Mouse (Mus musculus) right cerebral cortex, postnatal 25 days (tissue): ENCODE results near the gene Gm28374.
"Not testable (repeated sequence)": the region's sequence is repeated elsewhere in the genome, so short reads cannot be mapped to it uniquely, and the experiment has no call there.

Experiments
- DNase-seq: peaks from one replicate; pipeline ENCODE4 v3.0.0; 2022

Gene Gm28374

DNA sequence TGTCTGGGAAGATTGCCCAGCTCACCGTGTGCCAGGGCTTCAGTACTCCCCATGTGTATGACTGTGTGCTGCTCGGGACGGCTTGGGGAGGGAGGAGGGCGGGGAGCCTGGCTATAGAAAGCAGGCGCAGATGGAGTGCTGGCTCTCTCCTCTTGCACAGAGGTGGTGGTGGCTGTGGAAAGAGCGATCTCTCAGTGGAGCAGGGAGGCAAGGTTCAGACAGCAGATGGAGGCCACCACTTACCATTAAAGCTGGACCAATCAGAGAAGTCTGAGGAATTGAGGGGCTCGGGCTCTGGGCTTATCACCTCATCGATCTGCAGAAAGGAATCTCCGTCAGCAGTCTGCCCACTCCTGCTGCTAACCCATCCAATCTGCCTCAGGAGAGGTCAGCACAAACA, at the start of gene Gm28374:
TSS of gene Gm28374 (minus strand) at position 101 of the 400 bp plus-strand sequence.
- no peak for DNase-seq

DNA sequence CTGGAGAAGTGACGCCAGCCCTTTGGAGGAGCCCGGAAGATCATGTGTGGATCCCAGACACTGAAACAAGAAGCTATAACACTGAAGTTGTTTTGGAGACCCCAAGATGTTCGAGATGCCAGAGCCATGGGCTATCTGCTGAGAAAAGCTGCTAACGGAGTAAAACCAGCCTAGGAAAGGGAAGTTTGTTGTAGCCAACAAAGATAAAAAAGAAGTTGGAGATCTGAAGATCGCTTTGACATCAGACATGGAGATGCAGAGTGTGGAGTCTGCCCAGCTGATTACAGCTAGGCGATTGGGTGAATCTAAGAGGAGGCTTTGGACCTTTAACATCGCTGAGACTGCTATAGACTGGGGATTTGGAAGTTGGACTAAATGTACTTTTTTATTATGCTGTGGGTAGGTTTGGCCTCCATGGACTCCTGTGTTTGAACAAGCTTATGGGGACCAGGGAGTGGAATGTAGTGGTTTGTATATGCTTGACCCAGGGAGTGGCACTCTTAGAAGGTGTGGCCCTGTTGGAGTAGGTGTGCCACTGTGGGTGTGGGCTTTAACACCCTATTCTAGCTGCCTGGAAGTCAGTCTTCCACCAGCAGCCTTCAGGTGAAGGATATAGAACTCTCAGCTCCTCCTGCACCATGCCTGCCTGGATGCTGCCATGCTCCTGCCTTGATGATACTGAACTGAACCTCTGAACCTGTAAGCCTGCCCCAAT, 48.5 kb upstream of the Gm28374 start:
- not testable (repeated sequence) for DNase-seq

DNA sequence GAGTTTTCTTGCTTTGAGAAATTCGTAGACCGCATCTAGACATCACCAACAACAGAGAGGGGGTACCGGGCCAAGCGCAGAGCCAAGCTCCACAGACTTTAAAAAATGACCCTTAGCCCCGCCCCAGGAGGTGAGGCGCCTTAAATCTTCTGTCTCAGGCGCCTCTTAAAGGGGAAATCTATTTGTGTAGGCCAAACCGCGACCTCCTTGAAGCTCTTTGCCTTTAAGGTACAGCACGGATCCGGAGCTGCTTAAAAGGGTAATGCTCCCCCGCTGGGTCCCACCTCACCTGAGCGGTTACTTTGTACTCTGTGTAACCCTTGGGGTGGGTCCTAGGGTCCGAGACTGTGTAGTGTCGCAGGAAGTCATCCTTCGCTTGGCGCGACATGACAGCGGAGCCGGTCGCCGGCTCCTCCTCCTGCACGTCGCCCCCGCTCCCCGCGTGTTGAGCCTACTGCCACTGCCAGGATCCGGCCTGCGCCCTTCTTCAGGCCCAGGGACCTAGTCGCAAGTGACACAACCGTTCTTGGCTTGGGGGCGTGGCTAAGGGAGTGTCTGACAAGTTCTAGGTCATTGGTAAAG, 45.8 kb upstream of the Gm28374 start, which contains the start of gene Snx15:
TSS of gene Snx15 (minus strand) at position 545 of the 582 bp plus-strand sequence.
- peak; percentile 93 for DNase-seq

DNA sequence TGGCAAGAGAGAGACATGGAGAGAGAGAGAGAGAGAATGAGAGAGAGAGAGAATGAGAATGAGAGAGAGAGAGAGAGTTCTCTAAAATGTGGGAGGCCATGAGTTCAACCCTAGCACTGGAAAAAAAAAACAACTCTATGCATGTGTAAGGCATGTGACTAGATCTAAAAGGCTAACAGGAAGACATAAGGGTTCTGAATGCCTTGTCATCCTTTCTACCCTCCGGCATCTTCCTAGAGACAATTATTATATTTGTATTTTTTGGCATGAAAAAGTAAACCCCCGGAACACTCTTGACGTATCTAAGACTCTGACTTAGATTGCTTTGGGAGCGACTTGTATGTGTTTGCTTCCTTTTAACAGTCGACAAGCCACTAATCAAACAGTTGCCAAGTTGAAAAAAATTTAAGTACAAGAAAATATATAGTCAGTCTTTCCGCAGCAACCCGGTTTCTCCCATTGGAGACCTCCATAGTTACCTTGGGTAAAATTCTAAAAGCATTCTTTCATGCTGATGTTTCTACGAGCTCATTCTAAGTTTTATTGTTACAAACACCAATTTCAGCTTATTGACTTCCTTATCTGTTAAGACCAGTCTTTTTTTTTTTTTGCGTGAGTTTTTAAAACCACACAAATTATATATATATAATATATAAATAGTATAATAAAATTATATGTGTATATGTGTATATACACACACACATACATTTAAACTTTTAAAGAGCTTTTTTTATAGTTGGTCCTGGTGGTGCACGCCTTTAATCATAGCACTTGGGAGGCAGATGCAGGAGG, 44.9 kb upstream of the Gm28374 start:
- DNase-seq: no peak

DNA sequence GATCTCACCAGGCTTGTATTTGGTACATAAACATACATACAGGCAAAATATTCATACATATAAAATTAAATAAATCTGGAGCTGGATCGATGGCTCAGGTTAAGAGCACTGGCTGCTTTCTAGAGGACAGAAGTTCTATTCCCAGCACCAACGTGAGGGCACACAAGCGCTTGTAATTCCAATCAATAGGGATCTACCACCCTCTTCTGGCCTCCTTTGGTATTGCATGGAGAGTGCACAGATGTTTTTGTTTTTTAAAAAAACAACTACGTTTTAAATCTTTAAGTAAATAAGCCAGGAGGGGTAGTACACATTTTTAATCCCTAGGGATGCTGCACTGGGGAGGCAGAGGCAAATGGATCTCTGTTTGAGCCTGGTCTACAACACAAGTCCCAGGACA, 44.2 kb upstream of the Gm28374 start:
- DNase-seq: no peak

DNA sequence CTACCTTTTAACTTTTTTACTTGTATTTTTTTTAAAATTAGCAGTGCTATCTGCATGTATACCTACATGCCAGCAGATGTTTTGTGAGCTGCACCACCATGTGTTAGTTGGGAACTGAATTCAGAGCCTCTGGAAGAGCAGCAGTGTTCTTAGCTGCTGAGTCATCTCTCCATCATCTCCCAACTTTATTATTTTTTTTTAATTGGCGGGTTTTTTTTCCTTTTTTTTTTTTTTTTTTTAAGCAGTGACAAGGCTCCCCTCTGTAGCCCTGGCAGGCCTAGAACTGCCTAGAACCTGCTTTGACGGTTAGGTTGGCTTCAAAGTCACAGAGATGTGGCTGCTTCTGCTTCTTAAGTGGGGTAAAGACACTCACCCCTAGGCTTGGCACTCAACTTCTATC, 42.8 kb upstream of the Gm28374 start:
- DNase-seq: no peak

DNA sequence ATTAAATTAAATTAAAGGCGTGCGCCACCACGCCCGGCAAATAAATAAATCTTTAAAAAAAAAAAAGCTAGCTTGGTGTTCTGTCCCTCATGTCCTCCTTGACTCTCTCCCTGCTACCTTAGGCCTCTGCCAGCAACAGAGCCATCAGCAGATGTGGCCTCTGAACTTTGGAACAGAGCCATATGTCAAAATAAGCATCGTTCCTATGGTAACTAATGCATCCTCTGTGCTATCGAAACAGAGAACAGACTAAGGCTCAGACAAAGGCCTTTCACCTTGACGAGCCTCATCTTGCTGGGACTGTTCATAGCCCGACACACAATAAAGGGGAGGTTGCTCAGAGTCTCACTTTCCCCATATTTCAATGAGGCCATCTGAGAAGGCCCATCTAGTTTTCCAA, 41.3 kb upstream of the Gm28374 start:
- DNase-seq: no peak

DNA sequence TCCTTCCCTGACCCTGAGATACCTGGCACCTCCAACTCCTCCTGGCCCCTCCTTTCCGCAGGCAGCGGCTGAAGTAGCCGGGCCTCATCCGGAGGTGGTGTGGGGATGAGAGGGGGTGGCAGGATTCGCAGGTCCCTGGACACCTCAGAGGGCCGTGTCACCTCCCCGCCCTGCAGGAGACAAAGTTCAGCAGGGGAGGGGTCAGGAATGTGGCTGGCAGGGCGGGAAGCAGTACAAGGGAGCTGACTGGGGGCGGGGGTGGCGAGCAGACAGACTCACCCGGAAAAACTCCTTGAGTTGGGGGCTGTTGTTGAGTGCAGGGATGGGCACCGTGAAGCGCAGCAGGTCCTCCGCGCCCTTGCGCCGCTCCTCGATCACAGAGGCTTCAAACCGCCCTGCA, 39.7 kb upstream of the Gm28374 start:
- no peak for DNase-seq

DNA sequence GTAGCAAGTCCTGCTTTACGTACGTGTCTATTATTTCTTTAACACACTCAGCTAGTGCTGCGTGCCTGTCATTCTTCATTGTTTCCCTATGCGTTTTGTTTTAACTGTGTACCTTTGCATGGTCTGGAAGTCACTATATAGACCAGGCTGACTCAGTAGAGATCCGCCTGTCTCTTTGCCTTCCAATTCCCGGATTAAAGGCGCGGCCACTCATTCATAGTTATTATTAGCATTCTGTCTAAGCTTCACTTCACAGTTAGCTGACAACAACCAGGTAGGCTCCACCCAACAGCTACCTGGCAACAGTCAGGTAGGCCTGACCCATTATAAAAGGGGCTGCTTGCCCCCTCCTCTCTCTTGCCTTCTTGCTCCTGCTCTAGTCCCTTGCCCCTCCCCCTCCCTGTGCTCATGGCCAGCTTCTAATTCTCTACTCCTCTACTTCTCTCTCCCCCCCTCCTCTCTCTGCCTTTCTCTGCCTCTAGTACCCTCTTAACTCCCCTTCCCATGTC, 36.7 kb upstream of the Gm28374 start:
- DNase-seq: no peak

DNA sequence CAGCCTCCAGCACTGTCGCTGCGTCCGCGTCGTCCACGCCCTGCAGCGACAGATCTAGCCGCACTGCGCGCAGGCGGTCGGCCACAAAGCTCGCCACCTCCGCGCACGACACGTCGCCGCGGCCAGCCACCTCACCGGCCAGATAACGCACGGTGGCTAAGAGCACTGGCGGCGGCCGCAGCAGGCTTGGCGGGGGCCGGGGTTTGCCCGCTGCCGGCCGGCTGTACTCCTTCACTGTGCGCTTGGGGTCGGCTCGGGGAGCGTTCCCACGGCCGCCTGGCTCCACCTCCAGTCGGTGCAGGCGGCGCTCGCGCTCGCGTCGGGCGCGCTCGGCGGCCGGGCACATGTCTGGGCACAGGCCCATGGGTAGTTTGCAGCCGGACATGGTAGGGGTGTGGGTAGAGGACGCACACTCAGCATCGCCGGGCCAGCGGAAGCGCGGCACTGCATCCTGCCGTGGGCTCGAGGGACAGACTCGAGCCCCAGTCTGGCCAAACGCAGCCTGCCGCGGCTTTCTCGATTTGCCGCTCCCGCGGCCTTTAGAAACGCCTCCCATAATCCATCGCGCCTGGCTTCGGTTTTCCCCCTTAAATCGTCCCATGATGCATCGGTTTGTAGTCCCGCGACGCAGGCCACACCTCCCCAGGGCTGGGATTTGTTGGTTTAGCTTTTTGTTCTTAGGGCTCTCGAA, 36.1 kb upstream of the Gm28374 start, which contains the start of gene Sac3d1:
TSS of gene Sac3d1 (minus strand) at position 665 of the 691 bp plus-strand sequence.
- DNase-seq: peak; percentile 89

DNA sequence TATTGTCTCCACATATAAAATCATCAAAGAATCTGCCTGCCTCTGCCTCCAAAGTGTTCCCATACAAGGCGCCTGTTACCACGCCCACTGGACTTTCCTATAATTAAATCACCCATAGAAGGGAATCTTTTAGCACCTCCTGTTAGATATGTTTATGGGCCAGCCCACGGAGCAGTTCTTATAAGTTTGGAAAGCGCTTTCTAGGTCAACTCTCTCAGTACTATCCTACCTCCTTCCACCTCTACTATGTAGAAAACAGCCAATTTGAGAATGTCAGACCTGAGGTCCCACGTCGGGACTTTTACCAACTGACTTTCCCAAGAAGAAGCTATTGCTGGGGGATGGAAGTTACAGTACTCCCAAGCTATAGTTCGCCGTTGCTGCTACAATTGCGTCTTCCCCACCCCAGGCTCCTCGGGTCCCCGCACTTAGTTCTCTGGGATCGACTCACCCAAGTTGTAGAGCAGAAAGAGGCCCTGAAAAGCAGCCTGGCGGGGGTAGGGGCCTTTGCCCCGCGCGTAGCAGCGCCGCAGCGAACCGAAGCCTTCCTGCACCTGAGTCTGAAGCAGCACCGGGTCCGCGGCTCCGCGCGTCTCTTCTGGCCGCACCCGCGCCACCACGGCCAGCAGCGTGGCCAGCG, 35.4 kb upstream of the Gm28374 start:
- DNase-seq: no peak

DNA sequence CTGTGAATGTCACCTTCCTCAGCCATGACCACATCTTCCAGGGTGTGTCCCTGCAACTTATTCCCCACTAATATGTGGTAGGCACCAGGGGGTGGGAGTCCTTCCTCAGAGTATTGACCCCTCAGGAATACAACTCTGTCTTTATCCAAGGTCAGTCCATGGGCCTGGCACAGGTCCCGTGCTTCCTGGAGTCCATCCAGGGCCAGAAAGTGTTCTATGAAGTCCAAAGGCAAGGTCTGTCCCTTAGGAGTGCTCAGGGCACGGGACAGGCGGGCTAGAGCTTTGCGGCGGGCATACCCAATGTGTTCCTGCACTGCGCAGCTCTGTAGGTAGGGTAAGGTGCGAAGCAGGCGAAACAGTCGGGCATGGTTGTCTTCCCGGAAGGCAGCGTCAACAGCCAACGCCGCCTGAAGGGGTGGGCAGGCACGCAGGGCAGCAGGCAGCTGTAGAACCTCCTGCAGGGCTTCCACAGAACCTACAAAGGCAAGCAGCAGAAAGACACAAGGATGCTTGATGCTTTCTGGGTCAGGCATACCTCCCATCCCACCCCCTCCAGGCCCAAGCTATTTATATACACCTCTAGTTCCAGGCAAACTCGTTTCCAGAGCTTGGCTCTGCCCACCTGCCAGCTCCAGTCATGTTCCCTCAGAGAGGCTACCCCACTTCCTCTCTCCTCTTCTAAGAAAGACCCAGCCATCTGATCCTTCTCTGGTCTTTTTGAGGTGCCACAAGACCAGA, 34.2 kb upstream of the Gm28374 start:
- no peak for DNase-seq

DNA sequence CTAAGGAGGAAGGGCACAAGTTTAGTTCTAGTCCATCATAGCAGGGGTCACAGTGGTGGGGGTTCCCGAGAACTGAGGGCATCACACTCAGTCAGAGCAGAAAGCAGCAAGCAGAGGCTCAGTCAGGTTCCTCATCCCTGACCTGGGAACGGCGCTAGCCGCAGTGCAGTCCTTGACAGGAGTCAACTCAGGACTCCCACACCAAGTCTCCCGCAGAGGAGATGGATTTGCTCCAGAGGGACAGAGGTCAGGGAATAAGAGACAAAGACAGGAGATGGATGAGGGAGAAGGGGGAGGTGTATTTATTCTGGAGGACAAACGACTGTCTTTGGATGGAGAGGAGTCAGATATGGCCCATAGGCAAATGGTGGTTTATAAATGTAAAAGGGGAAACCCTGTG, 31.1 kb upstream of the Gm28374 start:
- DNase-seq: no peak

DNA sequence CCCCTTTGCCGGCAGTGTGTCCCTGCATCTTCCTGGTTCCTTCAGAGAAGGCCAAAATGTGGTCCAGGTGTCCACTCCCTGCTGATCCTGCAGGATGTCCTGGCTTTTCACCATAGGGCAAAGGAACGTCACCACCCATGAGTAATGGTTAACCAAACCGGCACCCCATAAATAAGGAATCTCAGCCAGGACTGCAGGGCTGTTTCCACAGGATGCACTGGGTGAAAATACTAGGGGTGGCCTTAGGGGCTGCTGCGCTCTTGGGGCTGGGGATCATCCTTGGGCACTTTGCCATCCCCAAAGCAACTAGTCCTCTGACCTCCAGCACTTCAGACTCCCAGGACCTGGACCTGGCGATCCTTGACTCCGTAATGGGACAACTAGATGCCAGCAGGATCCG, 23.5 kb upstream of the Gm28374 start, which contains the start of gene Naaladl1:
TSS of gene Naaladl1 (plus strand) at position 197 of the 400 bp plus-strand sequence.
- no peak for DNase-seq

DNA sequence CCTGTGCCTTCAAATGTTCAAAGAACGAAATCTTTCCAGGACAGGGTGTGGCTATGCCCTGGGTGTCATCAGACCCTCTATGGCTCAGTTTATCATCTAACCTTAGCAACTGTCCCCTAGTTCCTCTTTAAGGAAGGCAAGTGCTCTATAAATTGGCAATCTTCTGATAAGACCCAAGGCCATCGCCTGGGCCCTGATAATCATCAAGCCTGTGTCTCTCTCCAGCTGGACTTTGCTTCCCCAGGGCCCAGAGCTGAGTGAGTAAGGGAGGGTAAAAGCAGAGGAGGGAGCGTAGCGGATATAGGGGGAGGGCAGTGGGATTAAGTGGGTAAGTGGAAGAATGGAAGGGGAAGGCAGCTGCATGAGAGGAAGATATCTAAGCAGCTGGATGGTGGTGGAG, 22.4 kb upstream of the Gm28374 start:
- DNase-seq: no peak

DNA sequence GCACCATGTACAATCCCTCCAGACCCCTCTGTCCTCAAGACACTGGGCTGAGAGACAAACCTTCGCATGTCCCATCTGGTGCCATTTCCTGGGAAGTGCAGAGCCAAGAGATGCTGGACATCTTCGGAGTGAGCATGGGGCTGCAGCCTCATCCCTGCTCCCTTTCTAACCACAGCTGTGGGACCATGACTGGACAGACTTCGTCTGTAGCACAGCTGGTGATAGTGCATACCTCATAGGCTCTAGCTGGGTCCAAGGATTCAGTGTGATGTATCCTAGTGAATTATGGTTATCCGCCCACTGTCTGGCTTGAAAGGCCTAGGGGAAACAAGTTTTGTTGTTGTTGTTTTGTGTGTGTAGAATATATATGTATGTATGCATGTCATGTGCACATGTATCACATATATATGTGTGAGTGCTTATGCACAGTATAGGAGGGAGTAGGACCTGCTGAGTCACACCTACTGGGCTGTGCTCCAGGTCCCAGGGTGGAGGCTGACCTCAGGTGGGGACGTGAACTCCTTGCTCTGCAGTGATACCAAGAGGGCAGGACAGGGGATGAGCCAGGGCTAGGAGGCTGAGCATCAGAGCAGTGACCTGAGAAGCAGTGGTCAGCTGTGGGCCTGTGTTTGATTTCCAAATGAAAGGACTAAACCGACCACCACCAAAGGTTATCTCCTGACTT, 20.3 kb upstream of the Gm28374 start:
- no peak for DNase-seq

DNA sequence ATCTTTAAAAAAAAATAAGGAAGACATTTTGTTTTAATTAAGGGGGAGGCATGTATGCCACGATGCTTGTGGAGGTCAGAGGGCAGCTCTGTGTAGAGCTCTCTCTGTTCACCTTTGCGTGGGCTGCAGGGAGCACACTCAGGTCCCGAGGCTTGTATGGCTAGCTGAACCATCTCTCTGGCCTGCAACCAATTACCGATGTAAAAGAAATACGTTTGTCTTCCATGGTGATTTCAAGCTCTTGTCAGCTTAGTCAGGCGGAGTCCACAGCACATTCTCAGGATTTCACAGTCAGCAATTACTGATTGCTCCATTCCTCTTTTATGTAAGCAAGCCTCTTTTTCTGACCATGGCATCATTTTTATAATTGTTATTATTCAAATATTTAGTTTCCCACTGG, 19.1 kb upstream of the Gm28374 start:
- no peak for DNase-seq

DNA sequence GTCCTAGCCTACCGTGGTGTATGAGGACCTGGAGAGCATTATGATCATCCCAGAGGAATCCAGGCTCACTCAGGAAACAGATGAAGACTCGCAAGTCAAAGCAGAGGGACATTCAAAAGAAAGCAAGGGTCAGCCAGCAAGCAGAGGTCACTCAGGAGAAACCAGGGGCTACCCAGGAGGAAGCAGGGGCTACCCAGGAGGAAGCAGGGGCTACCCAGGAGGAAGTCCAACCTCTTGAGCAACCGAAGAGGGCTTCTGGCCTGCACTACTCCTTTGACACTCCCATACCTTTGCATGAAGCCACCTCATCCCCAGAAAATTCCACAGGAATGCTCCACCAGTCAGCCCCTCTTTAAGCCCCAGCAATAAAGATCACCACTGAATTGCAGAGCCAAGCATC, 15.8 kb upstream of the Gm28374 start:
- no peak for DNase-seq

DNA sequence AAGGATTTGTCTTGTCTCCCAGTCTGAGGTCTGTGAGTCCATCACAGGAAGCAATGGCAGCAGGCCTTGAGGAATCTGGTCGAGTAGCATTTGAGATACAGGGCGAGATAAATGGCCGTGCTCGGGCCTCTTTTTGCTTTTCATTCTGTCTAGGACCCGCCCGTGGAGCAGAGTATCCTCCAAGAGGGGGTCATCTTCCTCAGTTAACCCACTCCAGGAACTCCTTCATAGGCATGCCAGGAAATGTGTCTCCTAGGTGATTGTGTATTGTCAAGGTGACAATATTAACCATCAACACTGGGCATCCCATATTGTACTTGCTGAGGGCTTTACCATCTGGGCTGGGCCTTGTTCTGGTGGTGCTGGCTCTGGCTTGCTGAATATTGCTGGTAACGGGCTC, 12.1 kb upstream of the Gm28374 start, which contains the start of gene AC131692.1:
TSS of gene AC131692.1 (plus strand) at position 301 of the 400 bp plus-strand sequence.
- no peak for DNase-seq

DNA sequence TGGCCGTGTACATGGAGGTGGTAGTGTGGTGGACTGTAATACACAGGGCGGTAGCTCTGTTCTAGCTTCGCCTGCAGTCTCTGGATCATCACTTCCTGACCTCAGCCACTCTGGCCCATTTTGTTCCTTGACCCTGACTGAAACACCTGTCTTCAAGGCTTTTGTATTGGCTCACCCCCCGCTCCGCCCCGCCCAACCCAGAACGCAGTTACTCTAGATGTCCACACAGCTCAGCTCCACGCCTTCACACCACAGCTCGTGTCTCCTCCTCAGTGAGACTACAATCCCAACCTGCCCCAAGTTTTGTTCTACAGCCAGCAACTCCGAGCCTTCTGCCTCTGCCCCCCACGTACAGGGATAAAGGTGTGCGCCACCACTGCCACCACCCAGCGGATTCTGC, 6.8 kb upstream of the Gm28374 start:
- DNase-seq: no peak

DNA sequence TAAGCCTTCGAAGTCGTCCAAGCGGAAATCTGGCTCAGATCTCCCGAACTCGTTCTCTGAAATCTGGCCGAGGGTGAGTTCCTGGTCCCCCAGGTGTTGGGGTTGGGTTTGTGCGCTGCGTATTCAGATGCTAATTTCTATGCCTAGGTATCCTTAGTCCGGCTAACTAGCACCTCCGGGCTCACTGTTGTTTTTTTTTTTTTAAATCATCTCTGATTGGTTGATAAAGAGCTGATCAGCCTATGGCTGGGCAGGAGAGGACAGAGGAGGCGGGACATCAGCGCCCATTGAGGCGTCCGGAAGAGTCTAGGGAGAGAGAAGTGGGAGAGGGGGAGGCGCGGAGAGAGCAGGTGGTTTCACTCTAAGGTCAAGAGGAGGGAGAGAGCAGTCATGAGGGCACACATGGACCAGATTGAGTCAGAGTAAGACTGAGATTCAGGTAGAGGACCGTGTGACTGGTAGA, 3.4 kb upstream of the Gm28374 start:
- DNase-seq: no peak
